In genomic region chr8:45438899-45439535, GRCm38 (mm10) we compare ENCODE assay signal across 8 mouse cellular contexts. TPM values are rescaled to one million over a fixed set of nuclear protein-coding genes. Genes with fewer than 3 reads are reported as not detected.
DNase-seq lines count a peak whose midpoint lies in the region; ATAC-seq and TF ChIP-seq lines count a peak whose summit lies in the region.

No protein-coding gene starts in this region.

- no peak for TF ChIP-seq POLR2A in heart, adult 2 months (IDR thresholded peaks at IDR 0.05; ENCODE audit: insufficient read depth, low read depth, low read length)

- intact Hi-C loops in heart, adult 2 months (cut with DNase I) = no loop called here

- no peak for TF ChIP-seq EP300 in heart, adult 2 months (IDR thresholded peaks at IDR 0.05; ENCODE audit: insufficient read depth, low read depth, low read length)

- no peak for ATAC-seq in neural tube, embryonic 11.5 days (ENCODE audit: insufficient read depth, low FRiP score, low TSS enrichment)
- peak; percentile 76 for ATAC-seq in midbrain, embryonic 15.5 days (replicated peaks)

- peak; percentile 86 for TF ChIP-seq CTCF in heart, adult 2 months (IDR thresholded peaks at IDR 0.05)

- no peaks in the 10 kb centered on the region for H3K36me3 ChIP-seq in heart, adult 2 months (ENCODE audit: control insufficient read depth, insufficient read depth, low read length)
- H3K36me3 ChIP-seq in neural tube, embryonic 11.5 days (ENCODE audit: control insufficient read depth, insufficient read depth, low read length) = no peaks in the 10 kb centered on the region
- H3K36me3 ChIP-seq in midbrain, embryonic 15.5 days (replicated peaks) = no peaks in the 10 kb centered on the region

- H3K9me3 ChIP-seq in neural tube, embryonic 11.5 days (ENCODE audit: control insufficient read depth, low read length) = no peaks in the 10 kb centered on the region
- no peaks in the 10 kb centered on the region for H3K9me3 ChIP-seq in midbrain, embryonic 15.5 days

- no peaks in the 10 kb centered on the region for H3K27me3 ChIP-seq in heart, adult 2 months (ENCODE audit: control insufficient read depth, insufficient read depth, low read length)
- no peaks in the 10 kb centered on the region for H3K27me3 ChIP-seq in neural tube, embryonic 11.5 days (ENCODE audit: control insufficient read depth, insufficient read depth, low read length)
- H3K27me3 ChIP-seq in midbrain, embryonic 15.5 days (replicated peaks) = no peaks in the 10 kb centered on the region

- peaks cover 2% of the 10 kb centered on the region; the same call in 1 of the 2 replicates for H3K4me1 ChIP-seq in heart, adult 2 months (ENCODE audit: control insufficient read depth, insufficient read depth, low read length)
- H3K4me1 ChIP-seq in neural tube, embryonic 11.5 days (ENCODE audit: control insufficient read depth, insufficient read depth, low read length) = no peaks in the 10 kb centered on the region
- H3K4me1 ChIP-seq in midbrain, embryonic 15.5 days = peaks cover 3% of the 10 kb centered on the region

- H3K79me2 ChIP-seq in heart, adult 2 months (replicated peaks; ENCODE audit: control insufficient read depth, insufficient read depth, low read length) = no peaks in the 10 kb centered on the region

- no peak overlapping the region for H3K4me3 ChIP-seq in heart, adult 2 months
- no peak overlapping the region for H3K4me3 ChIP-seq in neural tube, embryonic 11.5 days (ENCODE audit: low read depth, low read length)
- no peak overlapping the region for H3K4me3 ChIP-seq in midbrain, embryonic 15.5 days

- no peak overlapping the region for H3K27ac ChIP-seq in heart, adult 2 months
- H3K27ac ChIP-seq in neural tube, embryonic 11.5 days (ENCODE audit: low read depth, low read length) = no peak overlapping the region
- no peak overlapping the region for H3K27ac ChIP-seq in midbrain, embryonic 15.5 days

- WGBS in heart, adult 2 months = 3% methylated on average over 5 of the region's 5 CpGs
- 8% methylated on average over 5 of the region's 5 CpGs for WGBS in neural tube, embryonic 11.5 days
- 5% methylated on average over 5 of the region's 5 CpGs for WGBS in midbrain, embryonic 15.5 days

- no peak overlapping the region for H3K4me2 ChIP-seq in neural tube, embryonic 11.5 days (ENCODE audit: low read depth)
- peak overlapping the region; percentile 34; the same call in 1 of the 2 replicates for H3K4me2 ChIP-seq in midbrain, embryonic 15.5 days

- no peak overlapping the region for H3K9ac ChIP-seq in heart, adult 2 months (ENCODE audit: low read depth, low read length)
- no peak overlapping the region for H3K9ac ChIP-seq in neural tube, embryonic 11.5 days (ENCODE audit: low read length)
- no peak overlapping the region for H3K9ac ChIP-seq in midbrain, embryonic 15.5 days

- DNase-seq in heart, adult 2 months = no peak
- no peak for DNase-seq in heart, adult 11 months
- DNase-seq in neural tube, embryonic 11.5 days (ENCODE audit: low spot score) = peak; percentile 15
- no peak for DNase-seq in neural tube, embryonic 10.5 days (ENCODE audit: extremely low spot score, low spot score)
- DNase-seq in forelimb bud, embryonic 11.5 days (ENCODE audit: low read depth, low spot score) = peak; percentile 62
- DNase-seq in urinary bladder, postnatal 10 days (ENCODE audit: low spot score) = no peak
- DNase-seq in spleen, adult 12 weeks (ENCODE audit: low spot score) = no peak

RNA-seq across cellular contexts. Expression of gene Tlr3, which starts 28.1 kb away (rescaled TPM):
- total RNA-seq in heart, adult 2 months (2021) = 1 to 10 TPM; 4.6 to 7.1 TPM
- polyA plus RNA-seq in heart, adult 2 months (2012; rRNA removed) = 4.0 and 7.7 TPM in 2 replicates
- polyA plus RNA-seq in neural tube, embryonic 11.5 days (2014; fragmentation: Nextera tagmentation; extraction: Ambion mirVana) = 0.58 and 1.8 TPM in 2 replicates
- 1.1 and 1.3 TPM in 2 replicates for polyA plus RNA-seq in midbrain, embryonic 15.5 days (2015; fragmentation: Nextera tagmentation; extraction: Ambion mirVana)

RNA-seq across cellular contexts. Expression of gene Fam149a, which starts 56.9 kb away (rescaled TPM):
- total RNA-seq in heart, adult 2 months (2021) = 1 to 10 TPM; 4.0 to 4.1 TPM
- 2.2 and 2.4 TPM in 2 replicates for polyA plus RNA-seq in heart, adult 2 months (2012; rRNA removed)
- polyA plus RNA-seq in neural tube, embryonic 11.5 days (2014; fragmentation: Nextera tagmentation; extraction: Ambion mirVana) = 11.9 and 12.6 TPM in 2 replicates
- polyA plus RNA-seq in midbrain, embryonic 15.5 days (2015; fragmentation: Nextera tagmentation; extraction: Ambion mirVana) = 9.9 and 11.4 TPM in 2 replicates

Comparison
In these comparisons a context has a peak if more than half of its experiments do, and no peak if none do; other contexts are left out.
1. DNase-seq: peak in neural tube, embryonic 11.5 days (single experiment) and forelimb bud, embryonic 11.5 days (single experiment); none in heart, adult 2 months (0 of 2), heart, adult 11 months (single experiment), neural tube, embryonic 10.5 days (single experiment), urinary bladder, postnatal 10 days (single experiment) and spleen, adult 12 weeks (single experiment).